8 mouse cellular contexts compared by ENCODE assay signal in the genomic region with DNA sequence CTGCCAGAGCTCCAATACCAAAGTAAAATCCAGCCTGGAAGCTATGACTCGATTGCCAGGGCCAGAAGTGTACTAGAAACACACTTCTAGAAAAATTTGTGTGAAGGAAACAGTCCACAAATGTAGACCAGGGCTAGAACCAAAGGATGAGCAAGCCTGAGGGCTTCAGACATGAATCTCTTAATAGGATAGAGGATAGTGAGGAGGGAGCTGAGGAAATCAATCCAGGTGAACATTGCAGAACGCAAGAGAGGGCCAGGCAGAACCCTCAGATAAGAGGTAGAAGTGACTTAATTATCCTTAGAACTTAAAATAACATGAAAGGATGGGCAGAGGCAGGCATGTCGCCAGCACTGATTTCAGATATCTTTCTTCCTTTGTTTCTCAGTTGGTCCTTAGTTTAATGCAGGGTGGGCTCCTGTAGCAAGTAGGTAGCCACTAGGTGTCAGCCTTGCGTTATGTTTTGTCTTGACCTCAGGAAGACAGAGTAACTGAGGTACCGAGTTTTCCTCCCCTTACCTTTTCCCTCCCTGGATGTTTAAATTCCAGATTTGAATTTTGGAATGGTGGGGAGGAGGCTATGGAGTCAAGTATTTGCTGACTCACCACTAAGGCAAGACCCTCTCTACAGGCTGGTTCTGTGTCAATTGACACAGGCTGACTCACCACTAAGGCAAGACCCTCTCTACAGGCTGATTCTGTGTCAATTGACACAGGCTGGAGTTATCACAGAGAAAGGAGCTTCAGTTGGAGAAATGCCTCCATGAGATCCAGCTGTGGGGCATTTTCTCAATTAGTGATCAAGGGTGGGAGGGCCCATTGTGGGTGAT. TPM values are rescaled to one million over a fixed set of nuclear protein-coding genes. Genes with fewer than 3 reads are reported as not detected.
A peak's percentile ranks its signal among the peaks of the same experiment; 100 is the strongest.
DNase-seq lines count a peak whose midpoint lies in the region; ATAC-seq and TF ChIP-seq lines count a peak whose summit lies in the region.

No protein-coding gene starts in this region.

- WGBS in kidney, adult 2 months: 25% methylated on average over 5 of the region's 5 CpGs
- WGBS in liver, embryonic 11.5 days: 21% methylated on average over 5 of the region's 5 CpGs
- 29% methylated on average over 5 of the region's 5 CpGs for WGBS in neural tube, embryonic 12.5 days

- no peaks in the 10 kb centered on the region for H3K36me3 ChIP-seq in MEL (ENCODE audit: control insufficient read depth in 1 of 2, insufficient read depth in 2 of 2, low read length in 2 of 2)
- no peaks in the 10 kb centered on the region for H3K36me3 ChIP-seq in kidney, adult 2 months (ENCODE audit: control insufficient read depth, insufficient read depth, low read length)
- no peaks in the 10 kb centered on the region for H3K36me3 ChIP-seq in liver, embryonic 11.5 days (ENCODE audit: control insufficient read depth, insufficient read depth, low read length)
- H3K36me3 ChIP-seq in neural tube, embryonic 12.5 days: 0 out of 2 replicates have a peak, but pooled peaks cover 4% of the 10 kb centered on the region

- TF ChIP-seq RAD21 in MEL (IDR thresholded peaks at IDR 0.05; ENCODE audit: low read depth, low read length): peak; percentile 87

- TF ChIP-seq EP300 in MEL (IDR thresholded peaks at IDR 0.05; ENCODE audit: low read depth in 1 of 2, low read length in 2 of 2): no peak

- H3K9ac ChIP-seq in MEL (ENCODE audit: control insufficient read depth, low read depth, low read length, poor library complexity, severe bottlenecking): no peak overlapping the region
- H3K9ac ChIP-seq in liver, embryonic 11.5 days (ENCODE audit: low read depth, low read length): no peak overlapping the region
- H3K9ac ChIP-seq in neural tube, embryonic 12.5 days: no peak overlapping the region

- peak; percentile 27 for DNase-seq in 3134 (ENCODE audit: extremely low read depth, insufficient read length, low spot score)
- DNase-seq in MEL (ENCODE audit: low read depth, low spot score): peak; percentile 66
- DNase-seq in heart, adult 8-10 months (ENCODE audit: low spot score): peak; percentile 62
- peak; percentile 57 for DNase-seq in kidney, adult 2 months
- DNase-seq in liver, embryonic 11.5 days (ENCODE audit: low spot score): peak; percentile 36
- peak; percentile 27 to 33 for DNase-seq in thymus, postnatal 36 days

- no peak overlapping the region for H3K27ac ChIP-seq in MEL (ENCODE audit: control insufficient read depth, low read depth, low read length)
- H3K27ac ChIP-seq in kidney, adult 2 months (ENCODE audit: insufficient read depth, low read depth, low read length): no peak overlapping the region
- no peak overlapping the region for H3K27ac ChIP-seq in liver, embryonic 11.5 days (ENCODE audit: low read depth, low read length)
- H3K27ac ChIP-seq in neural tube, embryonic 12.5 days: no peak overlapping the region

- no peak overlapping the region for H3K4me2 ChIP-seq in liver, embryonic 11.5 days
- no peak overlapping the region for H3K4me2 ChIP-seq in neural tube, embryonic 12.5 days (replicated peaks)

- H3K79me2 ChIP-seq in MEL (ENCODE audit: control insufficient read depth, insufficient read depth, low read length, poor library complexity): no peaks in the 10 kb centered on the region

- H3K4me1 ChIP-seq in MEL (ENCODE audit: control insufficient read depth in 1 of 2, insufficient read depth in 2 of 2, low read length in 2 of 2): no peaks in the 10 kb centered on the region
- H3K4me1 ChIP-seq in kidney, adult 2 months (ENCODE audit: control insufficient read depth, insufficient read depth, low read length): no peaks in the 10 kb centered on the region
- H3K4me1 ChIP-seq in liver, embryonic 11.5 days (replicated peaks; ENCODE audit: control insufficient read depth, insufficient read depth, low read length): no peaks in the 10 kb centered on the region
- H3K4me1 ChIP-seq in neural tube, embryonic 12.5 days: no peaks in the 10 kb centered on the region

- peak; percentile 51 to 85 (median 57) for TF ChIP-seq CTCF in MEL (IDR thresholded peaks at IDR 0.05 in 2 of 3, conservative IDR thresholded peaks at IDR 0.05 in 1 of 3; ENCODE audit: control insufficient read depth in 1 of 3, insufficient read depth in 1 of 3, low read depth in 2 of 3, low read length in 3 of 3, poor library complexity in 1 of 3, severe bottlenecking in 1 of 3)
- peak; percentile 74 for TF ChIP-seq CTCF in kidney, adult 2 months (conservative IDR thresholded peaks at IDR 0.05; ENCODE audit: insufficient read depth, insufficient read length, low read depth, low read length)

- no peak overlapping the region for H3K4me3 ChIP-seq in MEL (ENCODE audit: control insufficient read depth in 1 of 2, insufficient read depth in 1 of 2, low read depth in 2 of 2, low read length in 2 of 2)
- H3K4me3 ChIP-seq in kidney, adult 2 months (ENCODE audit: insufficient read depth, low read depth, low read length): no peak overlapping the region
- no peak overlapping the region for H3K4me3 ChIP-seq in liver, embryonic 11.5 days (ENCODE audit: low read depth, low read length)
- H3K4me3 ChIP-seq in neural tube, embryonic 12.5 days: no peak overlapping the region

- no peaks in the 10 kb centered on the region for H3K9me3 ChIP-seq in MEL (replicated peaks; ENCODE audit: insufficient read depth, low read length)
- H3K9me3 ChIP-seq in liver, embryonic 11.5 days (ENCODE audit: control insufficient read depth, low read length): no peaks in the 10 kb centered on the region
- no peaks in the 10 kb centered on the region for H3K9me3 ChIP-seq in neural tube, embryonic 12.5 days

- peak; percentile 96 for ATAC-seq in common myeloid progenitor, adult 5-6 weeks (replicated peaks; ENCODE audit: low read depth, poor library complexity, severe bottlenecking)
- ATAC-seq in liver, embryonic 11.5 days (replicated peaks; ENCODE audit: low FRiP score): no peak; the same call in 1 of the 2 replicates
- ATAC-seq in neural tube, embryonic 12.5 days (ENCODE audit: low FRiP score, low read depth): peak; percentile 86

- TF ChIP-seq POLR2A in MEL (IDR thresholded peaks at IDR 0.05; ENCODE audit: control insufficient read depth in 1 of 2, insufficient read depth in 1 of 2, low read depth in 1 of 2, low read length in 2 of 2, poor library complexity in 1 of 2): no peak
- TF ChIP-seq POLR2A in kidney, adult 2 months (IDR thresholded peaks at IDR 0.05; ENCODE audit: low read depth, low read length): no peak

- H3K27me3 ChIP-seq in MEL (ENCODE audit: control insufficient read depth in 1 of 2, insufficient read depth in 2 of 2, low read length in 2 of 2): no peaks in the 10 kb centered on the region
- H3K27me3 ChIP-seq in kidney, adult 2 months (replicated peaks; ENCODE audit: control insufficient read depth, insufficient read depth, low read length): no peaks in the 10 kb centered on the region
- no peaks in the 10 kb centered on the region for H3K27me3 ChIP-seq in liver, embryonic 11.5 days (replicated peaks; ENCODE audit: control insufficient read depth, insufficient read depth, low read length)
- no peaks in the 10 kb centered on the region for H3K27me3 ChIP-seq in neural tube, embryonic 12.5 days (replicated peaks)

TF ChIP-seq in MEL, 35 proteins besides CTCF, POLR2A, EP300 and RAD21:
- TF ChIP-seq SMC3 (IDR thresholded peaks at IDR 0.05; ENCODE audit: low read depth, low read length) (peak; percentile 89), ZC3H11A (IDR thresholded peaks at IDR 0.05; ENCODE audit: low read depth, low read length) (peak; percentile 69), UBTF (IDR thresholded peaks at IDR 0.05; ENCODE audit: borderline replicate concordance, insufficient read depth, low read depth, low read length) (no peak)

RNA-seq across cellular contexts. Expression of gene Cp, which starts 52.2 kb away (rescaled TPM):
- total RNA-seq in MEL (2012; rRNA removed): not detected in 2 replicates
- under 1 TPM in 1 of 2 experiments, not detected in 1; 0.04 TPM for polyA plus RNA-seq in MEL (2012; ENCODE audit: insufficient read depth in 1 of 2, insufficient read length in 2 of 2, low read depth in 1 of 2, low replicate concordance in 2 of 2, missing spikeins in 1 of 2)
- 0.05 and 0.19 TPM in 2 replicates for total RNA-seq in common myeloid progenitor, adult 5-6 weeks (2017)
- 10 to 100 TPM; 29.5 to 59.0 (median 36.5) TPM for total RNA-seq in heart, adult 8-10 months (2022)
- 17.7 and 18.9 TPM in 2 replicates for polyA plus RNA-seq in kidney, adult 2 months (2012; rRNA removed)
- polyA plus RNA-seq in liver, embryonic 11.5 days (2014; fragmentation: Nextera tagmentation; extraction: Ambion mirVana): 0.25 and 0.65 TPM in 2 replicates
- polyA plus RNA-seq in neural tube, embryonic 12.5 days (2016; fragmentation: Nextera tagmentation; extraction: Ambion mirVana): 3.1 and 3.8 TPM in 2 replicates
